Mouse (Mus musculus) cerebellum, adult 9-10 months (tissue): ENCODE results near the gene Nxf1.

Experiments
- DNase-seq: peaks from one replicate; pipeline ENCODE4 v3.0.0; 2022

The Nxf1 gene

DNA sequence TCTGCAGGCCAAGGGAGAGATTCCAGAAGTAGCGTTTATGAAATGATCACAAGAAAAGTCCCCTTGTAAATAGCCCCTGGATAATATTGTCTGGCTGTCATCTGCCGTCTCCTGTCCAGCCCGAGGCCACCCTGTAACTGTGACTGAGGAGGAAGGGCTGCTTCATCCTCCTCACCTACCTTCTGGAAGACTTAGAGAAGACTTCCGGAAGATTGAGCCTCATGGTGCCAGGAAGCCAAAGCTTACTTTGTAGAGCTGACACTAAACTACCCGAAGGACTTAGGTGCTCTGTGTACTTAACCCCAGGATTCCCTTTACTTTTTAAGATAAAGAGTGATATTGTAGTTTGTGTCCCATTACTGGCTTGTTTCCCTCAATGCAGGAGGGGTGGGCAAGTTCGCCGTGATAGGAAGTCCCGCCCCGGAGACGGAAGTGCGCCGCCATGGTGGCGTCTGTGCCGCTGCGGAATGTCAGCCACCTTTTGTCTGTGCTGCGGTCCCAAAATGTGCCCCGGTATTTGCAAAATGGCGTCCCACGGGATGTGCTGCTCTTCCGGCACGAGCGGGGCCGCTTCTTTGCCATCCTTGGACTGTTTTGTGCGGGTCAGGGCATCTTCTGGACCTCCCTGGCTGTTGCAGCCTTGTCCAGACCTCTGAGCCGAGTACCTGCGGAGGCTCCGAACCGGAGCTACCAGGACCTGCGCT lies 13.8 kb downstream of the Nxf1 start, which contains the start of gene Tmem223:
Gene Tmem223, plus strand, starts transcription at position 430 of the 704 bp plus-strand sequence.
- DNase-seq = peak; percentile 79

- DNase-seq = no peak
Observed at GRCm38 (mm10) chr19:8772996-8773395, 16.1 kb downstream of the Nxf1 start.

- no peak for DNase-seq
Observed at GRCm38 (mm10) chr19:8773409-8773808, 16.5 kb downstream of the Nxf1 start.

- peak; percentile 96 for DNase-seq
Observed at GRCm38 (mm10) chr19:8774086-8774835, 17.4 kb downstream of the Nxf1 start, which contains the start of gene Tmem179b. Tmem179b (minus strand) TSS chr19:8774467.

DNA sequence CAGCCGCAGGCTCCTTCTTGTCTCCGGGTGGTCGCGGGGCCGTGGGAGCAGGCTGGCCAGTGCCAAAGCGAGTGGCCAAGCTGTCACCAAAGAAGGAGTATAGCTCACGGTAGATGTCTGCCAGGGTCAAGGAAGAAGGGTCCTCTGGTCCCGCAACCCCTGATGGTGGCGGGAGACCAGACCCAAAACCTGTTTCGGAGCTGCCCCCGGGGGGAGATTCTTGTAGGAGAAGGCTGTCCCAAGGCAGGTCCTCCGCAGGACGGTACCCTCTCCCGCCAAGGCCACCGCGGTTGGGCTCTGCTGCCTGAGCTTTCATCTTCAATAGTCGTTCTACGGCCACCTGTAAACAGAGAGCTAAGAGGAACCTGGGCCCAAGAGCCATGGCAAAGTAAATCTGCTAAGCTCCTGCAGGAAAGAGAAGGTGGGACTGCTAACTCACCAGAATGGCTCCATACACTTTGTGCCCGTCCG lies 18.1 kb downstream of the Nxf1 start:
- peak; percentile 58 for DNase-seq

DNA sequence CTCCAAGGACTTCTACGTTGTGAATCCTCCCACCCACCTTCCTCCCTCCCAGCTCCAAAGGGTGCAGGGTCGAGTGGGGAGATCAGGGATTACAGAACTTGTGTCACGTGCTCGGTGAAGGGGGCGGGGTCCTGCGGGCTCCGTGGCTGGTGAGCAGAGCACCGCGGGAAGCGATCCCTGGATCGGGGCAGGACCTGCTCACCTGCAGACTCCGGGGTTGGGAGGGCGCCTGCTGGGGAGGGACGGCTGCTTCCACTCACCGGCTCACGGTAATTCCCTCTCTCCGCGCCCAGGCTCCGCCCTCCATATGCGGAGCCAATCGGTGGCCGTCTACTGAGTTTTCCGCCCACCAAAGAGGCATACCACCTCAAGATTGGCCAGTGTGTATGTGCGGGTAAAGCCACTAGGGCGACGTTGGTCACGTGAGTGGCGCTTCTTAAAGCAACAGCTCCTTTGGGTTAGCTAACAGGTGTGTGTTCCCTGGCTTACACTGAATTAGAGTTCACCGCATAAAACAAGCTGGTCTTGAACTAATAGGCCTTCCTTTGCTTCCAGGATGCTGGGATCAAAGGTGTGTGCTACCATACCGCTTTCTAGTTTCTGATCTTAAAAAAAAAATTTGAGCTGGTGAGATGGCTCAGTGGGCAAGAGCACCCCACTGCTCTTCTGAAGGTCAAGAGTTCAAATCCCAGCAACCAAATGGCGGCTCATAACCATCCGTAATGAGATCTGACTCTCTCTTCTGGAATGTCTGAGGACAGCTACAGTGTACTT lies 29.3 kb downstream of the Nxf1 start, which contains the start of gene Taf6l:
Gene Taf6l, minus strand, starts transcription at position 410 of the 774 bp plus-strand sequence.
- DNase-seq = peak; percentile 96

DNA sequence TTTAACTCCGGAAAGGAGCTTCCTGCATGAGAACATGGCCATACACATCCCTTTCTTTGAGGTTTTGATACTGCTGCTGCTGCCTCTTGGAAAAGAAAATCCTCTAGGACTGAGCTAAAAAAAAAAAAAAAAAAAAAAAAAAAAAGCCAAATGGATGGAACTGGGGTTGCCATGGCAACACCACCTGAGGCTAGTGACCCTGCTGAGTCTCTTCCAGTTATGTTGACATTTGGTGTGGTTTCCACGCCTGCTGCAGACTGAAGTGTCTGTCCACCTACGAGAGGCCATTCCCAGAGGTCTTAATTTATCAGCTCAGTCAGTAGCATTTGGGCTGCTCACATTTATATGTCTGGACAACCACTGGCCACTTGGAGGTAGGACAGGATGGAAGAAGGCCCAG lies 31.6 kb downstream of the Nxf1 start:
- no peak for DNase-seq

DNA sequence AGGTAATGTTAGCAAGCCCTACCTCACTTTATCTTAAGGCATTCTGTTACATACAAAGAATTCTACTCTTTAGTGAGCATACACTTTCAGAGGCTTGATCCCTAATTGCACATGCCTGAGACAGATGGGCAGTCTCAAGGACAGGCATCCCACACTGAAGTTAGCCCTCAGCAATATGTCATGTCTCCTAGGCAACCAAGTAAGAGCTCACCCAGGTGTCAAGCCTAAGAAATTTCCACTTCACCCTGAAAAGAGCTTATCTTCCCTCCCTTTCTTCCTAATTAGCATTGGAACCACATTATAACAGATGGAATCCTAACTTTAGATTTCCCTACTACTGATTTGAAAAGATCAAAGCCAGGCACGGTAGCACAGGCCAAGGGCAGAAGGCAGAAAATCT lies 32.3 kb downstream of the Nxf1 start:
- DNase-seq = no peak

DNA sequence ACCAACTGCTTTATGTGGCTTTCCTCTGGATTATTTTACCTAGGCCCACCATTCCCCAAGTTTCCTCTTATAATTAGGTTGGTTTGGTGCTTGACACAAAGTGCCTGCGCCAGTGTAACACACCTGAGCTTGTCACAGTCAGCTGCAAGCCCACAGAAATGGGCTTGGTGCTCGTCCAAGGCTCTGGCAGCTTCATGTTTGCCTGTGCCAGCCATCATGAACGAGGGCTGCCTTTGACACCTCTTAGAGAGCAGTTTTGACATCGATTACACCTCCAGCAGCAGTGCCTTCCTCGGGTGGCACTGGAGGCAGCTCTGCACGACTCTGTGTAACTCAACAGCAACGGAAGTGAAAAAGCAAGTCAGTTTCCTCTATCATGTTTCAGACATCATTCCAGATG lies 33.3 kb downstream of the Nxf1 start:
- DNase-seq = no peak

- peak; percentile 91 for DNase-seq
Observed at GRCm38 (mm10) chr19:8798264-8798946, 41.5 kb downstream of the Nxf1 start, which contains the start of gene Polr2g. Polr2g (minus strand) TSS chr19:8798577.

DNA sequence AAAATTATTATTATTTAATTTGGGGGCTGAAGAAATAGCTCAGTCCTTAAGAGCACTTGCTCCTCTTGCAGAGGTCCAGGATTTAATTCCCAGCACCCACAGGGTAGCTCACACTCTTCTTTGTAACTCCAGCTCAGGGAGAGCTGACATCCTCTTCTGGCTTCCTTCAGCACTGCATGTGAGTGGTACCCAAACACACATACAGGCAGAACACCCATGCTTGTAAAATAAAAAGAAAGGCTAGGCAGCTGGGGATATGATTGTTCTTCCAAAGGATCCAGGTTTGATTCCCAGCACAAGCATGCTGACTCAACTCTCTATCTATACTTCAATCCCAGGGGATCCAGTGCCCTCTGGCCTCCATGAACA lies 42.1 kb downstream of the Nxf1 start:
- DNase-seq = no peak

DNA sequence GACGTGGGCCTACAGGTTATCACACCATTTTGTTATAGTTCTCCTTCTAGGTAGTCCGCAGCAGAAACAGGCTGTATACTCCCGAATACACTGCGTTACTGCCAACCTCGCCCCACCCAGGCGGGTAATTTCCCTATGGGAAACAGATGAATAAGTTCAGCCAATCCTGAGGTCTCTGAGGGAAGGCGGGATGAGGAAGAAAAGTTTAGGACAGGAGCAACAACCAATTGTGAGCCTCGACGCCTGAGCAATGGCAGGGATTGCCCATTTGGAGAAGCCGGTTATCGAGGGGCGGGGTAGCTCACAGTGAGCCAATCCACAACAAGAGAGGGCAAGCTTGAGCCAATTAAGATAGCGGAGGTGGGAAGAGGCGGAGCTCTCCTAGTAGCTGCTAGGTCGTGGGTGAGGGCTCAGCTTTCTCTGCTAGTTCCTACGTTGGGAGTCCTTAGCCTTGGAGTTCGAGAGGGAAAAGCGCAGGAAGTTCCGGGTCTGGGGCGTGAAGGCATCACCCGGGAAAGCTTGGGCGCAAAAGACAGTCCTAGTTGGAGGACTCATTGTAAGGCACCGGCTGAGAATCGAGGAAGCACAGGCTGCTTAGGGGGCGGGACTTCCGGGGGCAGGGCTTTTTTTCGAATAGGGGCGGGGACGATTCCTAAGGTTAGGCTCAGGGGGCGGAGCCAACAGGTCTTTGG lies 45.4 kb downstream of the Nxf1 start, which contains the start of gene Zbtb3:
Gene Zbtb3, plus strand, starts transcription at position 426 of the 692 bp plus-strand sequence.
- peak; percentile 98 for DNase-seq

DNA sequence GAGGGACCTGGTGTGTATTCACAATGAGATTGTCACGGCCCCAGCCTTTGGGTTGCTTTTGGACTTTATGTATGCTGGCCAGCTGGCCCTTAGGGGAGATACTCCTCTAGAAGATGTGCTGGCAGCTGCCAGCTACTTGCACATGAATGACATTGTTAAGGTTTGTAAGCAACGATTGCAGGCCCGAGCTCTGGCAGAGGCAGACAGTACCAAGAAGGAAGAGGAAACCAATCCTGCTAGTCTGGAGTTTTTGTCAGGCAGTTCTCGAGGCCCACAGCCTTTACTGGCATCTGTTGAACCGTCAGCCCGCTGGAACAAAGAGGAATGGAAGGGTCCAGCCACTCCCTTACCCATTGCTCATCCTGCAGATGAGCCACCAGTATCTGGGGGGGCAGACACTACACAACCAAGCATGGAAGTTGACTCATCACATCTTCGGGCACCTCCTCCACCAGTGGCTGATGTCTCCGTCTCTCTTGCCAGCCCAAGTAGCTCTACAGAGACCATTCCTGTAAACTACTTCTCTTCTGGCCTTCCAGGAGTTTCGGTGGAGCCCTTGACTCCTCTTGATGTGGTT lies 46.4 kb downstream of the Nxf1 start:
- peak; percentile 63 for DNase-seq

DNA sequence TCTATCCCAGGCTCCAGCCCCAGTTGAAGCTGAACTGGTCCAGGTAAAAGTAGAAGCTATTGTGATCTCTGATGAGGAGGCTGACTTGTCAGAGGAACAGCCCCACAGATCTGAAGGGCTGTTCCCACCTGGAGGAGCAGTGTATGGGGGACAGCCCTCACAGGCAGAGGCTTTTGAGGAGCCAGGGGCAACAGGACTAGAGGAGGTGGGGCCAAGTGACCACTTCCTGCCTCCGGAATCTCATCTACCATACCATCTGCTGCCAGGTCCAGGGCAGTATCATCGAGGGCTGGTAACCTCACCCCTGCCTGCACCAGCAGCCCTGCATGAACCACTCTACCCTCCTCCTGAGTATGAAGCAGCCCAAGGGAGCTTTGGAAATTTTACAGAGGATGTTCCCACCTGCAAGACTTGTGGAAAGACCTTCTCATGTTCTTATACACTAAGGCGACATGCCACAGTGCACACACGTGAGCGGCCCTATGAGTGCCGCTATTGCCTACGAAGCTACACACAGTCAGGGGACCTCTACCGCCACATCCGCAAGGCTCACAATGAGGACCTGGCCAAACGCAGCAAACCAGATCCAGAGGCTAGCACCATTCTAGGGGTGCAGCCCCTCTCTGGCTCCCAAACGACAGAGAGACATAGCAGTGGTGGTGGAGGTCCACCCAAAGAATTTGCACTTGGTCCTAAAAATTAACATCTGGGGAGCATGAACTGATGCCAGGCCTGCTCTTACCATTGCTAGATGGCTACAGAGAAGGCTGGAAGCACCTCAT lies 47.2 kb downstream of the Nxf1 start:
- DNase-seq = peak; percentile 48

GRCm38 (mm10) chr19:8806810-8807209 lies 49.9 kb downstream of the Nxf1 start:
- DNase-seq = no peak

- peak; percentile 50 for DNase-seq
Observed at GRCm38 (mm10) chr19:8815812-8816211, 58.9 kb downstream of the Nxf1 start.

DNA sequence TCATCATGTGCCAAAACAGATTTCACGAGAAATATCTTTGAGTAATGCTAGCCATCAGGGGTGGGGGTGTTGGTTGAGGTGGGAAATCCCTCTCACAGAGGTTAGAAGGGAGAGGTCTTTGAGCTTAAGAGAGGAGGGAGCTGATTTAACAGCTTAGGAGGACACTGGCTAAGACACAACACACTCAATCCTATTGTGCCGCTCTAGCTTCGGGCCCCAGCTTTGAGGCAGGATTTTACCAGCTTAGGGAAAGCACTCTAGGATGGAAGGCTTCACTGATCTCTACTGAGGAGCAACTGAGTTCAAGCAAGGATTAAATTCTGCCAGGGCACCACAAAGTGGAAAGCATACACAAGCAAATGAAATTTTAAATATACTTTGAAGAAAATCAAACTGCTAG lies 60.1 kb downstream of the Nxf1 start:
- DNase-seq = no peak

- peak; percentile 58 for DNase-seq
Observed at GRCm38 (mm10) chr19:8818301-8818798, 61.5 kb downstream of the Nxf1 start.

- peak; percentile 99 for DNase-seq
Observed at GRCm38 (mm10) chr19:8818801-8819595, 62.1 kb downstream of the Nxf1 start, which contains the start of gene Ttc9c. Ttc9c (minus strand) TSS chr19:8819333.
